Mouse (Mus musculus): Measurements from ENCODE around the gene Klhl42. TPM values are rescaled to one million over a fixed set of nuclear protein-coding genes. Genes with fewer than 3 reads are reported as not detected.

The Klhl42 gene
- polyA plus RNA-seq, 1 experiment from 2014 or later = 6.3 TPM

- 84% methylated on average over 6 of the region's 6 CpGs for WGBS
- no peaks in the 10 kb centered on the region for H3K4me1 ChIP-seq (ENCODE audit: control insufficient read depth in 2 of 2, insufficient read depth in 2 of 2, low read length in 2 of 2)
- no peaks in the 10 kb centered on the region for H3K9me3 ChIP-seq (ENCODE audit: control insufficient read depth, low read length)
- H3K27me3 ChIP-seq (ENCODE audit: control insufficient read depth, insufficient read depth, low read length) = no peaks in the 10 kb centered on the region
- no peak overlapping the region for H3K9ac ChIP-seq (ENCODE audit: low read length)
- H3K4me2 ChIP-seq (ENCODE audit: low read length) = no peak overlapping the region
- peaks cover 88% of the 10 kb centered on the region for H3K36me3 ChIP-seq (ENCODE audit: control insufficient read depth, insufficient read depth, low read length)
- H3K27ac ChIP-seq (replicated peaks in 1 of 2; ENCODE audit: control insufficient read depth in 1 of 2, insufficient read depth in 1 of 2, low read depth in 2 of 2, low read length in 2 of 2) = no peak overlapping the region
- ATAC-seq (ENCODE audit: insufficient number of reproducible peaks, insufficient read depth, low FRiP score, low read depth) = no peak
- no peak overlapping the region for H3K4me3 ChIP-seq (ENCODE audit: control insufficient read depth in 1 of 2, insufficient read depth in 1 of 2, low read depth in 1 of 2, low read length in 2 of 2)
Measured at GRCm38 (mm10) chr6:147064944-147065261, 26.3 kb upstream of the Klhl42 start.

GRCm38 (mm10) chr6:147075808-147076387, 15.3 kb upstream of the Klhl42 start:
- Histone ChIP-seq H3K9me3 (ENCODE audit: control insufficient read depth, low read length) (no peaks in the 10 kb centered on the region), H3K4me2 (ENCODE audit: low read length) (no peak overlapping the region), H3K4me1 (ENCODE audit: control insufficient read depth in 2 of 2, insufficient read depth in 2 of 2, low read length in 2 of 2) (no peaks in the 10 kb centered on the region), H3K27ac (replicated peaks in 1 of 2; ENCODE audit: control insufficient read depth in 1 of 2, insufficient read depth in 1 of 2, low read depth in 2 of 2, low read length in 2 of 2) (no peak overlapping the region), H3K9ac (ENCODE audit: low read length) (no peak overlapping the region), H3K36me3 (ENCODE audit: control insufficient read depth, insufficient read depth, low read length) (peaks cover 36% of the 10 kb centered on the region), H3K4me3 (ENCODE audit: control insufficient read depth in 1 of 2, insufficient read depth in 1 of 2, low read depth in 1 of 2, low read length in 2 of 2) (no peak overlapping the region), H3K27me3 (ENCODE audit: control insufficient read depth, insufficient read depth, low read length) (no peaks in the 10 kb centered on the region)
- 60% methylated on average over 5 of the region's 5 CpGs for WGBS
- no peak for ATAC-seq (ENCODE audit: insufficient number of reproducible peaks, insufficient read depth, low FRiP score, low read depth)

- Histone ChIP-seq H3K4me2 (ENCODE audit: low read length) (no peak overlapping the region), H3K27me3 (ENCODE audit: control insufficient read depth, insufficient read depth, low read length) (no peaks in the 10 kb centered on the region), H3K9me3 (ENCODE audit: control insufficient read depth, low read length) (no peaks in the 10 kb centered on the region), H3K9ac (ENCODE audit: low read length) (no peak overlapping the region), H3K36me3 (ENCODE audit: control insufficient read depth, insufficient read depth, low read length) (peaks cover 26% of the 10 kb centered on the region), H3K4me3 (ENCODE audit: control insufficient read depth in 1 of 2, insufficient read depth in 1 of 2, low read depth in 1 of 2, low read length in 2 of 2) (no peak overlapping the region), H3K4me1 (ENCODE audit: control insufficient read depth in 2 of 2, insufficient read depth in 2 of 2, low read length in 2 of 2) (no peaks in the 10 kb centered on the region), H3K27ac (replicated peaks in 1 of 2; ENCODE audit: control insufficient read depth in 1 of 2, insufficient read depth in 1 of 2, low read depth in 2 of 2, low read length in 2 of 2) (no peak overlapping the region)
- 78% methylated on average over 8 of the region's 8 CpGs for WGBS
- no peak for ATAC-seq (ENCODE audit: insufficient number of reproducible peaks, insufficient read depth, low FRiP score, low read depth)
Measured at GRCm38 (mm10) chr6:147076878-147077277, 14.3 kb upstream of the Klhl42 start.

- Histone ChIP-seq H3K27me3 (ENCODE audit: control insufficient read depth, insufficient read depth, low read length) (no peaks in the 10 kb centered on the region), H3K27ac (replicated peaks in 1 of 2; ENCODE audit: control insufficient read depth in 1 of 2, insufficient read depth in 1 of 2, low read depth in 2 of 2, low read length in 2 of 2) (no peak overlapping the region), H3K36me3 (ENCODE audit: control insufficient read depth, insufficient read depth, low read length) (peaks cover 5% of the 10 kb centered on the region; the same call in 1 of the 2 replicates), H3K4me2 (ENCODE audit: low read length) (no peak overlapping the region), H3K9ac (ENCODE audit: low read length) (no peak overlapping the region), H3K9me3 (ENCODE audit: control insufficient read depth, low read length) (no peaks in the 10 kb centered on the region), H3K4me1 (ENCODE audit: control insufficient read depth in 2 of 2, insufficient read depth in 2 of 2, low read length in 2 of 2) (0 out of 4 replicates have a peak, but pooled peaks cover 0 to under 1% of the 10 kb centered on the region in 2 experiments), H3K4me3 (ENCODE audit: control insufficient read depth in 1 of 2, insufficient read depth in 1 of 2, low read depth in 1 of 2, low read length in 2 of 2) (no peak overlapping the region)
- no peak for ATAC-seq (ENCODE audit: insufficient number of reproducible peaks, insufficient read depth, low FRiP score, low read depth)
- 88% methylated on average over 10 of the region's 10 CpGs for WGBS
Measured at GRCm38 (mm10) chr6:147079919-147080318, 11.3 kb upstream of the Klhl42 start.

- Histone ChIP-seq H3K27me3 (ENCODE audit: control insufficient read depth, insufficient read depth, low read length) (no peaks in the 10 kb centered on the region), H3K27ac (replicated peaks in 1 of 2; ENCODE audit: control insufficient read depth in 1 of 2, insufficient read depth in 1 of 2, low read depth in 2 of 2, low read length in 2 of 2) (no peak overlapping the region), H3K9ac (ENCODE audit: low read length) (no peak overlapping the region), H3K36me3 (ENCODE audit: control insufficient read depth, insufficient read depth, low read length) (no peaks in the 10 kb centered on the region), H3K4me1 (ENCODE audit: control insufficient read depth in 2 of 2, insufficient read depth in 2 of 2, low read length in 2 of 2) (peaks cover 7 to 11% of the 10 kb centered on the region in 2 experiments), H3K4me3 (ENCODE audit: control insufficient read depth in 1 of 2, insufficient read depth in 1 of 2, low read depth in 1 of 2, low read length in 2 of 2) (no peak overlapping the region), H3K4me2 (ENCODE audit: low read length) (no peak overlapping the region), H3K9me3 (ENCODE audit: control insufficient read depth, low read length) (no peaks in the 10 kb centered on the region)
- no peak for ATAC-seq (ENCODE audit: insufficient number of reproducible peaks, insufficient read depth, low FRiP score, low read depth)
- WGBS = 54% methylated on average over 7 of the region's 7 CpGs
Measured at GRCm38 (mm10) chr6:147085398-147086040, 5.7 kb upstream of the Klhl42 start.

GRCm38 (mm10) chr6:147086594-147087225, 4.5 kb upstream of the Klhl42 start, which contains the start of gene Mansc4:
TSS of gene Mansc4 (minus strand) at chr6:147087032.
- ATAC-seq (ENCODE audit: insufficient number of reproducible peaks, insufficient read depth, low FRiP score, low read depth) = no peak
- WGBS = 9% methylated on average over 20 of the region's 20 CpGs
- peak within 1 kb of the TSS; percentile 15 to 16; a peak in 2 of 4 replicates for H3K4me3 ChIP-seq (ENCODE audit: control insufficient read depth in 1 of 2, insufficient read depth in 1 of 2, low read depth in 1 of 2, low read length in 2 of 2)
- H3K27me3 ChIP-seq (ENCODE audit: control insufficient read depth, insufficient read depth, low read length) = no peaks in the 10 kb centered on the region
- peaks cover 7 to 15% of the 10 kb centered on the region in 2 experiments for H3K4me1 ChIP-seq (ENCODE audit: control insufficient read depth in 2 of 2, insufficient read depth in 2 of 2, low read length in 2 of 2)
- no peak within 1 kb of the TSS for H3K27ac ChIP-seq (replicated peaks in 1 of 2; ENCODE audit: control insufficient read depth in 1 of 2, insufficient read depth in 1 of 2, low read depth in 2 of 2, low read length in 2 of 2)
- no peaks in the 10 kb centered on the region for H3K9me3 ChIP-seq (ENCODE audit: control insufficient read depth, low read length)
- H3K4me2 ChIP-seq (ENCODE audit: low read length) = peak within 1 kb of the TSS; percentile 59
- peak within 1 kb of the TSS; percentile 55 for H3K9ac ChIP-seq (ENCODE audit: low read length)
- H3K36me3 ChIP-seq (ENCODE audit: control insufficient read depth, insufficient read depth, low read length) = no peaks in the 10 kb centered on the region

- Histone ChIP-seq H3K4me3 (ENCODE audit: control insufficient read depth in 1 of 2, insufficient read depth in 1 of 2, low read depth in 1 of 2, low read length in 2 of 2) (no peak overlapping the region), H3K9me3 (ENCODE audit: control insufficient read depth, low read length) (no peaks in the 10 kb centered on the region), H3K4me1 (ENCODE audit: control insufficient read depth in 2 of 2, insufficient read depth in 2 of 2, low read length in 2 of 2) (peaks cover 12 to 21% of the 10 kb centered on the region in 2 experiments), H3K36me3 (ENCODE audit: control insufficient read depth, insufficient read depth, low read length) (no peaks in the 10 kb centered on the region), H3K4me2 (ENCODE audit: low read length) (no peak overlapping the region), H3K27ac (replicated peaks in 1 of 2; ENCODE audit: control insufficient read depth in 1 of 2, insufficient read depth in 1 of 2, low read depth in 2 of 2, low read length in 2 of 2) (no peak overlapping the region), H3K27me3 (ENCODE audit: control insufficient read depth, insufficient read depth, low read length) (no peaks in the 10 kb centered on the region), H3K9ac (ENCODE audit: low read length) (no peak overlapping the region)
- no peak for ATAC-seq (ENCODE audit: insufficient number of reproducible peaks, insufficient read depth, low FRiP score, low read depth)
- 57% methylated on average over 6 of the region's 7 CpGs for WGBS
Measured at GRCm38 (mm10) chr6:147087736-147088135, 3.4 kb upstream of the Klhl42 start.
